Mouse (Mus musculus): ENCODE data around the gene Ly6c2. TPM values are rescaled to one million over a fixed set of nuclear protein-coding genes. Genes with fewer than 3 reads are reported as not detected.

Gene Ly6c2
- 0.60 and 0.71 TPM in 2 replicates for polyA plus RNA-seq (2012; rRNA removed)

GRCm38 (mm10) chr15:75111861-75112630, at the start of gene Ly6c2:
Gene Ly6c2 (minus strand): TSS chr15:75111970.

GRCm38 (mm10) chr15:75154940-75155339, 43.2 kb upstream of the Ly6c2 start, which contains the start of gene Ly6g:
Gene Ly6g (plus strand): TSS chr15:75155240.

Other genes with a start within 250 kb of the Ly6c2 start
- 0.12 and 13.3 TPM in 2 replicates for gene 2010109I03Rik, start 214.9 kb downstream of the Ly6c2 start, polyA plus RNA-seq (2012; rRNA removed)
- gene Ly6i, start 128.5 kb downstream of the Ly6c2 start, polyA plus RNA-seq (2012; rRNA removed), result not detected in 2 replicates
- 7.6 and 35.2 TPM in 2 replicates for gene Ly6a, start 113.9 kb downstream of the Ly6c2 start, polyA plus RNA-seq (2012; rRNA removed)
- gene Ly6c1, start 63.1 kb downstream of the Ly6c2 start, polyA plus RNA-seq (2012; rRNA removed), result 29.1 and 29.7 TPM in 2 replicates
- not detected in 2 replicates for gene Ly6g, start 43.3 kb upstream of the Ly6c2 start, polyA plus RNA-seq (2012; rRNA removed)
- gene BC025446, start 104.4 kb upstream of the Ly6c2 start, polyA plus RNA-seq (2012; rRNA removed), result not detected in 2 replicates
- gene Ly6f, start 156.5 kb upstream of the Ly6c2 start, polyA plus RNA-seq (2012; rRNA removed), result not detected in 2 replicates